Mouse (Mus musculus) ES-Bruce4 (cell line): ENCODE results near the gene Efcab11. TPM values are rescaled to one million over a fixed set of nuclear protein-coding genes. Genes with fewer than 3 reads are reported as not detected.
A peak's percentile ranks its signal among the peaks of the same experiment; 100 is the strongest.

Experiments
- H3K27ac ChIP-seq: 2 replicates; pipeline ENCODE4 v1.5.1; 2012; ENCODE audit warnings: low read length, inconsistent platforms; ENCODE audit not compliant: insufficient read depth
- H3K27me3 ChIP-seq: 2 replicates; pipeline ENCODE4 v1.6.1; 2012; ENCODE audit warnings: mild to moderate bottlenecking, low read length, inconsistent platforms; ENCODE audit not compliant: control insufficient read depth, poor library complexity, insufficient read depth, severe bottlenecking
- H3K36me3 ChIP-seq: 2 replicates; pipeline ENCODE4 v1.6.1; 2012; ENCODE audit warnings: inconsistent platforms, mild to moderate bottlenecking, low read length, moderate library complexity; ENCODE audit not compliant: control insufficient read depth, poor library complexity, insufficient read depth, severe bottlenecking
- H3K4me1 ChIP-seq: one replicate; pipeline ENCODE4 v1.8.1; 2011; ENCODE audit warnings: low read length; ENCODE audit not compliant: control insufficient read depth, insufficient read depth
- H3K4me3 ChIP-seq: 2 replicates; pipeline ENCODE4 v1.5.1; 2011; ENCODE audit warnings: low read depth, mild to moderate bottlenecking, low read length
- H3K9ac ChIP-seq: 2 replicates; pipeline ENCODE4 v1.6.1; 2012; ENCODE audit warnings: low read depth, mild to moderate bottlenecking, inconsistent platforms; ENCODE audit not compliant: poor library complexity, severe bottlenecking
- H3K9me3 ChIP-seq: replicated peaks from 2 replicates; pipeline ENCODE4 v1.6.1; 2012; ENCODE audit warnings: mild to moderate bottlenecking, low read length, inconsistent platforms; ENCODE audit not compliant: control insufficient read depth, poor library complexity, insufficient read depth, severe bottlenecking
- CTCF ChIP-seq: IDR thresholded peaks from one replicate; pipeline ENCODE4 v1.8.1; 2011; ENCODE audit warnings: low read depth, low read length
- EP300 ChIP-seq: IDR thresholded peaks from 2 replicates; pipeline ENCODE4 v1.6.1; 2011; ENCODE audit warnings: low read depth, low read length; ENCODE audit not compliant: insufficient read depth
- POLR2A ChIP-seq: IDR thresholded peaks from one replicate; pipeline ENCODE4 v1.8.1; 2011; ENCODE audit warnings: low read length; ENCODE audit not compliant: insufficient read depth
- polyA plus RNA-seq: library from polyadenylated mRNA; stranded (reverse); fragments of >200 nt; gene quantifications from 2 replicates; pipeline ENCODE4 v1.2.4, GENCODE M21; 2011; ENCODE audit warnings: low read depth; ENCODE audit not compliant: missing spikeins, insufficient read depth, insufficient read length

Efcab11 gene
- polyA plus RNA-seq, 1 experiment, result 8.4 TPM

GRCm38 (mm10) chr12:99902867-99903370, 18.7 kb upstream of the Efcab11 start:
- H3K27me3 ChIP-seq, result no peaks in the 10 kb centered on the region
- peaks cover 2% of the 10 kb centered on the region for H3K4me1 ChIP-seq
- H3K36me3 ChIP-seq, result peaks cover 10% of the 10 kb centered on the region
- H3K9ac ChIP-seq, result no peak overlapping the region
- no peak overlapping the region for H3K4me3 ChIP-seq
- no peak for TF ChIP-seq POLR2A
- TF ChIP-seq CTCF, result no peak
- no peak for TF ChIP-seq EP300
- no peak overlapping the region for H3K27ac ChIP-seq
- no peaks in the 10 kb centered on the region for H3K9me3 ChIP-seq

- peaks cover 7% of the 10 kb centered on the region for H3K36me3 ChIP-seq
- H3K9ac ChIP-seq, result no peak overlapping the region
- H3K27ac ChIP-seq, result no peak overlapping the region
- peaks cover 2% of the 10 kb centered on the region for H3K4me1 ChIP-seq
- H3K4me3 ChIP-seq, result no peak overlapping the region
- H3K27me3 ChIP-seq, result no peaks in the 10 kb centered on the region
- TF ChIP-seq POLR2A (no peak), CTCF (no peak), EP300 (no peak)
- H3K9me3 ChIP-seq, result no peaks in the 10 kb centered on the region
These were observed 18.0 kb upstream of the Efcab11 start for GRCm38 (mm10) chr12:99901973-99902866.

GRCm38 (mm10) chr12:99899991-99900390, 15.8 kb upstream of the Efcab11 start:
- Histone ChIP-seq H3K9ac (no peak overlapping the region), H3K4me3 (no peak overlapping the region), H3K27me3 (no peaks in the 10 kb centered on the region), H3K27ac (no peak overlapping the region), H3K36me3 (peaks cover 4% of the 10 kb centered on the region), H3K4me1 (no peaks in the 10 kb centered on the region), H3K9me3 (no peaks in the 10 kb centered on the region)
- TF ChIP-seq POLR2A, result no peak
- TF ChIP-seq CTCF, result no peak
- no peak for TF ChIP-seq EP300

- TF ChIP-seq CTCF (no peak), POLR2A (no peak), EP300 (no peak)
These were observed 14.1 kb upstream of the Efcab11 start for GRCm38 (mm10) chr12:99898248-99898870.

GRCm38 (mm10) chr12:99897846-99898245, 13.6 kb upstream of the Efcab11 start:
- no peaks in the 10 kb centered on the region for H3K9me3 ChIP-seq
- no peaks in the 10 kb centered on the region for H3K4me1 ChIP-seq
- no peak overlapping the region for H3K9ac ChIP-seq
- H3K4me3 ChIP-seq, result no peak overlapping the region
- H3K27ac ChIP-seq, result peak overlapping the region; percentile 2; the same call in 1 of the 2 replicates
- no peak for TF ChIP-seq POLR2A
- TF ChIP-seq EP300, result no peak
- no peak for TF ChIP-seq CTCF
- H3K36me3 ChIP-seq, result peaks cover 6% of the 10 kb centered on the region
- no peaks in the 10 kb centered on the region for H3K27me3 ChIP-seq

More at GRCm38 (mm10) chr12:99898248-99898870, 14.1 kb upstream of the Efcab11 start:
- peak overlapping the region; percentile 2; the same call in 1 of the 2 replicates for H3K27ac ChIP-seq
- H3K4me3 ChIP-seq, result no peak overlapping the region
- peaks cover 6% of the 10 kb centered on the region for H3K36me3 ChIP-seq
- no peaks in the 10 kb centered on the region for H3K9me3 ChIP-seq
- no peaks in the 10 kb centered on the region for H3K27me3 ChIP-seq
- H3K4me1 ChIP-seq, result no peaks in the 10 kb centered on the region
- H3K9ac ChIP-seq, result no peak overlapping the region
